16 mouse cellular contexts compared by ENCODE assay signal in the genomic region with DNA sequence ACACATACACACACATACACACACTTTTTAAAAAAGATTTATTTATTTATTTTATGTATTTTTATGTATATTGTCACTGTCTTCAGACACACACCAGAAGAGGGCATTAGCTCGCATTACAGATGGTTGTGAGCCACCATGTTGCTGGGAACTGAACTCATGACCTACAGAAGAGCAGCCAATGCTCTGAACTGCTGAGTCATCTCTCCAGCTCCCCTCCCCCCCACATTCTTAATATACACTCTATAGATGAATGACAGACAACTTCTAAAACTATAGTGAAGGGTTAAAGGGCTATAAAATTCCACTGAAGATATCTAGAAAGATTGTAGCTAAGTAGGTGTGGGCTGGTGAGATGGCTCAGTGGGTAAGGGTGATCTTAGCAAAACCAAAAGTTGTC. TPM values are rescaled to one million over a fixed set of nuclear protein-coding genes. Genes with fewer than 3 reads are reported as not detected.
DNase-seq lines count a peak whose midpoint lies in the region; ATAC-seq and TF ChIP-seq lines count a peak whose summit lies in the region.
"Had no signal": no experiment of that assay in that cellular context is flagged by ENCODE, and none has a peak within 500 bp of the region (broad histone marks: within the 10 kb centered on the region; RNA-seq: fewer than 3 reads in every experiment).

No protein-coding gene starts in this region.

- TF ChIP-seq EP300 in heart, postnatal 0 days (IDR thresholded peaks at IDR 0.05; ENCODE audit: low read depth): no peak

- no peak overlapping the region for H3K4me3 ChIP-seq in heart, postnatal 0 days (ENCODE audit: low read depth, low read length)
- no peak overlapping the region for H3K4me3 ChIP-seq in midbrain, embryonic 13.5 days (replicated peaks)
- no peak overlapping the region for H3K4me3 ChIP-seq in midbrain, embryonic 10.5 days

- ATAC-seq in heart, postnatal 0 days (ENCODE audit: insufficient read depth, low read depth): no peak
- ATAC-seq in midbrain, embryonic 13.5 days: no peak
- ATAC-seq: forebrain, postnatal 0 days had no signal

- no peak overlapping the region for H3K4me2 ChIP-seq in heart, postnatal 0 days (ENCODE audit: low read depth, low read length)
- H3K4me2 ChIP-seq in midbrain, embryonic 13.5 days (replicated peaks): no peak overlapping the region

- H3K9me3 ChIP-seq in heart, postnatal 0 days (replicated peaks; ENCODE audit: control insufficient read depth, low read length): no peaks in the 10 kb centered on the region
- no peaks in the 10 kb centered on the region for H3K9me3 ChIP-seq in midbrain, embryonic 13.5 days
- H3K9me3 ChIP-seq in midbrain, embryonic 10.5 days (replicated peaks): no peaks in the 10 kb centered on the region

- H3K36me3 ChIP-seq in heart, postnatal 0 days (replicated peaks; ENCODE audit: control insufficient read depth, insufficient read depth, low read length): peaks cover 23% of the 10 kb centered on the region
- peaks cover 31% of the 10 kb centered on the region for H3K36me3 ChIP-seq in midbrain, embryonic 13.5 days
- peaks cover 49% of the 10 kb centered on the region for H3K36me3 ChIP-seq in midbrain, embryonic 10.5 days

- WGBS in heart, postnatal 0 days: 89% methylated on average over 1 of the region's 1 CpGs
- WGBS in midbrain, embryonic 13.5 days: 93% methylated on average over 1 of the region's 1 CpGs
- WGBS in midbrain, embryonic 10.5 days: 91% methylated on average over 1 of the region's 1 CpGs

- TF ChIP-seq CTCF in heart, postnatal 0 days (IDR thresholded peaks at IDR 0.05; ENCODE audit: low read depth): no peak

- peaks cover 36% of the 10 kb centered on the region for H3K4me1 ChIP-seq in heart, postnatal 0 days (ENCODE audit: control insufficient read depth, insufficient read depth)
- peaks cover 76% of the 10 kb centered on the region for H3K4me1 ChIP-seq in midbrain, embryonic 13.5 days (replicated peaks)
- H3K4me1 ChIP-seq in midbrain, embryonic 10.5 days: peaks cover 71% of the 10 kb centered on the region

- DNase-seq in embryo, embryonic 10.5 days (ENCODE audit: low spot score): peak; percentile 33
- DNase-seq in embryo, embryonic 10 days (ENCODE audit: low spot score): no peak
- DNase-seq in heart, postnatal 0 days (ENCODE audit: low spot score): no peak
- DNase-seq in heart, adult 9 months (ENCODE audit: low spot score in 2 of 2): no peak
- DNase-seq in midbrain, embryonic 10.5 days (ENCODE audit: low spot score): no peak
- DNase-seq in B cell, adult 2 months: no peak
- DNase-seq in left cerebral cortex, adult 9 months (ENCODE audit: low spot score in 2 of 2): no peak
- DNase-seq: adrenal gland, postnatal 36 days; cerebellum, adult 8-10 months; forebrain, postnatal 0 days; heart, adult 11 months; heart, postnatal 36 days; kidney, adult 9 months; kidney, postnatal 4 days; thymus, postnatal 36 days had no signal

- H3K9ac ChIP-seq in heart, postnatal 0 days (replicated peaks; ENCODE audit: low read depth, low read length): no peak overlapping the region
- H3K9ac ChIP-seq in midbrain, embryonic 13.5 days (replicated peaks): no peak overlapping the region
- H3K9ac ChIP-seq: forebrain, postnatal 0 days had no signal

- H3K27me3 ChIP-seq in heart, postnatal 0 days (ENCODE audit: control insufficient read depth, insufficient read depth, low read length): no peaks in the 10 kb centered on the region
- H3K27me3 ChIP-seq in midbrain, embryonic 13.5 days: no peaks in the 10 kb centered on the region
- H3K27me3 ChIP-seq in midbrain, embryonic 10.5 days (ENCODE audit: low read depth, poor library complexity, severe bottlenecking): no peaks in the 10 kb centered on the region

- peak overlapping the region; percentile 58; the same call in 1 of the 2 replicates for H3K27ac ChIP-seq in heart, postnatal 0 days (ENCODE audit: low read depth)
- H3K27ac ChIP-seq in midbrain, embryonic 13.5 days: peak overlapping the region; percentile 70; the same call in 1 of the 2 replicates
- H3K27ac ChIP-seq in midbrain, embryonic 10.5 days (replicated peaks): no peak overlapping the region

RNA-seq across cellular contexts. Expression of gene Tnrc18, which starts 13.7 kb away (rescaled TPM):
- 69.3 and 79.0 TPM in 2 replicates for total RNA-seq in heart, postnatal 0 days (2014; rRNA removed; ENCODE audit: low replicate concordance)
- polyA plus RNA-seq in heart, postnatal 0 days (2015; fragmentation: Nextera tagmentation; extraction: Ambion mirVana): 10.4 TPM in 2 replicates
- polyA plus RNA-seq in midbrain, embryonic 13.5 days (2015; fragmentation: Nextera tagmentation; extraction: Ambion mirVana): 30.5 and 40.7 TPM in 2 replicates
- polyA plus RNA-seq in midbrain, embryonic 10.5 days (2016; fragmentation: Nextera tagmentation; extraction: Ambion mirVana): 18.7 and 23.2 TPM in 2 replicates
